Mouse (Mus musculus) ES-E14 (cell line): ENCODE results near the gene Tmprss5. TPM values are rescaled to one million over a fixed set of nuclear protein-coding genes. Genes with fewer than 3 reads are reported as not detected.

Source experiments
- DNase-seq: peaks from one replicate; pipeline ENCODE4 v3.0.0-alpha.2; 2013; ENCODE audit warnings: low read depth, low spot score
- H3K27ac ChIP-seq: 2 replicates; pipeline ENCODE4 v1.5.1; 2012; ENCODE audit warnings: low read depth, mild to moderate bottlenecking, low read length, moderate library complexity, mixed read lengths; ENCODE audit not compliant: poor library complexity, insufficient read depth, severe bottlenecking
- H3K36me3 ChIP-seq: 2 replicates; pipeline ENCODE4 v1.6.1; 2012; ENCODE audit warnings: mild to moderate bottlenecking, low read length, moderate library complexity, mixed read lengths; ENCODE audit not compliant: control insufficient read depth, poor library complexity, insufficient read depth, severe bottlenecking
- H3K4me1 ChIP-seq, 2 experiments: fragments of 150-350 bp in 1 of 2; sonication (generic) in 1 of 2; 2 replicates each; pipeline ENCODE4 v1.6.1; 2012; ENCODE audit warnings: low read length in 2 of 2, mild to moderate bottlenecking in 1 of 2, mixed read lengths in 1 of 2; ENCODE audit not compliant: control insufficient read depth in 2 of 2, insufficient read depth in 2 of 2, poor library complexity in 1 of 2
- H3K4me3 ChIP-seq, 2 experiments: fragments of 150-350 bp in 1 of 2; sonication (generic) in 1 of 2; 2 replicates each; pipeline ENCODE4 v1.5.1; 2012; ENCODE audit warnings: low read length in 2 of 2, low read depth in 1 of 2, mild to moderate bottlenecking in 1 of 2, mixed read lengths in 1 of 2; ENCODE audit not compliant: insufficient read depth in 1 of 2, poor library complexity in 1 of 2, severe bottlenecking in 1 of 2
- H3K9ac ChIP-seq: 2 replicates; pipeline ENCODE4 v1.6.1; 2012; ENCODE audit warnings: low read depth, mild to moderate bottlenecking, low read length, mixed read lengths; ENCODE audit not compliant: poor library complexity, insufficient read depth, severe bottlenecking
- H3K9me3 ChIP-seq: fragments of 150-350 bp; sonication (generic); 2 replicates; pipeline ENCODE4 v1.6.1; 2012; ENCODE audit warnings: low read depth, mild to moderate bottlenecking, low read length; ENCODE audit not compliant: control insufficient read depth, insufficient read depth
- CHD2 ChIP-seq: IDR thresholded peaks from 2 replicates; pipeline ENCODE4 v1.6.1; 2014; ENCODE audit warnings: mild to moderate bottlenecking, low read depth, low read length, inconsistent platforms
- HCFC1 ChIP-seq: IDR thresholded peaks from 2 replicates; pipeline ENCODE4 v1.6.1; 2012; ENCODE audit warnings: low read length, inconsistent platforms, borderline replicate concordance; ENCODE audit not compliant: insufficient read depth
- MAFK ChIP-seq: IDR thresholded peaks from 2 replicates; pipeline ENCODE4 v1.6.1; 2014; ENCODE audit warnings: mild to moderate bottlenecking, low read depth, low read length, inconsistent platforms; ENCODE audit not compliant: insufficient read depth
- ZC3H11A ChIP-seq: IDR thresholded peaks from 2 replicates; pipeline ENCODE4 v1.6.1; 2012; ENCODE audit warnings: low read depth, mild to moderate bottlenecking, inconsistent platforms, low read length, borderline replicate concordance
- ZNF384 ChIP-seq: IDR thresholded peaks from 2 replicates; pipeline ENCODE4 v1.6.1; 2012; ENCODE audit warnings: low read depth, low read length, inconsistent platforms
- in situ Hi-C, 2 experiments: fragments of 600-800 bp; cut with MboI; formaldehyde crosslinking; loops; one replicate each; pipeline ENCODE4 v1.15.1; 2025; ENCODE audit warnings: low sequenced_read_pairs in 2 of 2, inconsistent platforms in 1 of 2; ENCODE audit not compliant: unreplicated experiment in 2 of 2
- total RNA-seq: library from RNA; depleted of rRNA; stranded (reverse); fragments of 300-350 nt; gene quantifications from 2 replicates; pipeline ENCODE4 v1.2.3, GENCODE M21; 2012; rRNA removed

Tmprss5 gene
- 1.1 and 2.1 TPM in 2 replicates for total RNA-seq

DNA sequence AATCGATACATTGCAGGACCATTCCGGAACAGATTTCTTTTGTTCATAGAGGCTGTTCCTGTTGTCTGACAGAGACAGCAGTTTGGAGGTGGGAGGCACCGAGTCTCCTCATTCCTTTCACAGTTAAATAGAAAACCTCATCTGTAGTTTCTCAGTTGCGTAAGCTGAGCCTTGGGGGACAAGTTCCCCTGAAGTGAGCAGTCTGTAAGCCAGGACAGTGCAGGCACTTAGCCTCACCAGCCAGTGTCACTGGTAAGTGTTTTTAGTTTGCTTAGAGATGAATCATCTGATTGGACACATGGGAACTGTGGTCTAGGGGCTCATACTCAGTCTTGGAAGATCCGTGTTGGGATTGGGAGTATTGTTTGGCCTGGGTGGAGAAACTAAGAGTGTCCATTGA lies at the start of gene Tmprss5:
Tmprss5 (plus strand) TSS at position 154 of the 400 bp plus-strand sequence.
- H3K4me3 ChIP-seq = no peak within 1 kb of the TSS
- peak within 1 kb of the TSS; percentile 56; the same call in 1 of the 2 replicates for H3K27ac ChIP-seq
- in situ Hi-C loops = loop anchor here in 1 of 2 experiments (10.0 kb wide), 1 partner anchor 404 kb away; the partner anchor contains the start of gene Ttc12
- TF ChIP-seq CHD2 (no peak), MAFK (no peak), ZNF384 (no peak), HCFC1 (no peak), ZC3H11A (no peak)
- peaks cover 19% of the 10 kb centered on the region for H3K36me3 ChIP-seq
- no peak for DNase-seq
- H3K9me3 ChIP-seq = no peaks in the 10 kb centered on the region
- H3K9ac ChIP-seq = no peak within 1 kb of the TSS; the same call in 1 of the 2 replicates
- H3K4me1 ChIP-seq = peaks cover 0 to 2% of the 10 kb centered on the region in 2 experiments; a peak in 1 of 4 replicates

GRCm38 (mm10) chr9:49034764-49035163 lies 46.3 kb upstream of the Tmprss5 start:
- H3K9me3 ChIP-seq = no peaks in the 10 kb centered on the region
- H3K36me3 ChIP-seq = peaks cover 52% of the 10 kb centered on the region
- TF ChIP-seq ZNF384 (no peak), HCFC1 (no peak), CHD2 (no peak), MAFK (no peak), ZC3H11A (no peak)
- DNase-seq = no peak
- H3K9ac ChIP-seq = no peak overlapping the region
- in situ Hi-C loops = no loop called here
- no peak overlapping the region for H3K27ac ChIP-seq
- no peak overlapping the region for H3K4me3 ChIP-seq
- H3K4me1 ChIP-seq = no peaks in the 10 kb centered on the region

- Histone ChIP-seq H3K27ac (no peak overlapping the region), H3K9me3 (no peaks in the 10 kb centered on the region), H3K9ac (no peak overlapping the region), H3K4me3 (no peak overlapping the region), H3K36me3 (no peaks in the 10 kb centered on the region), H3K4me1 (peaks cover 6 to 9% of the 10 kb centered on the region in 2 experiments; a peak in 3 of 4 replicates)
- TF ChIP-seq ZC3H11A = no peak
- DNase-seq = no peak
- in situ Hi-C loops = no loop called here
Measured at GRCm38 (mm10) chr9:49050901-49051300, 30.2 kb upstream of the Tmprss5 start.

DNA sequence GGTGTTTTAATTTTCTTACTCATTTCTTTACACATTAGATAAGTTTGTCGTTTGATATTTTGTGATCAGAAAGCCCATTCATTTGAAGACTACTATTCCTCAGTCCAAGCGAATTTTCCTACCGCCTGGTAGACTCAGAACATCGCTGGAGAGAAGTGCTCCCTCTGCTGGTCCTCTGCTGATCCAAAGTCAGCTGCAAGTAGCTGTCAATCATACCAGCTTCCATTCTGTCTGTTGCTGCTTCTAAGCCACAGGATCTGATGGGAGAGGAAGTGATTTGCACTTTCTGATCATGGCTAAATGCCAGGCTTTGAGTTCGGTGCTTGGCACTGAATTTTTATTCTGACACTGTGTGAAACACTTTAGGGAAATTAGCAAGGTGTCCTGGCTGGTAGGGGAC lies 29.7 kb upstream of the Tmprss5 start:
- peaks cover 6 to 9% of the 10 kb centered on the region in 2 experiments; a peak in 3 of 4 replicates for H3K4me1 ChIP-seq
- in situ Hi-C loops = no loop called here
- TF ChIP-seq ZNF384 (no peak), ZC3H11A (no peak), HCFC1 (no peak), CHD2 (no peak), MAFK (no peak)
- H3K9me3 ChIP-seq = no peaks in the 10 kb centered on the region
- H3K9ac ChIP-seq = no peak overlapping the region
- peak; percentile 55 for DNase-seq
- H3K36me3 ChIP-seq = no peaks in the 10 kb centered on the region
- H3K27ac ChIP-seq = no peak overlapping the region
- no peak overlapping the region for H3K4me3 ChIP-seq

DNA sequence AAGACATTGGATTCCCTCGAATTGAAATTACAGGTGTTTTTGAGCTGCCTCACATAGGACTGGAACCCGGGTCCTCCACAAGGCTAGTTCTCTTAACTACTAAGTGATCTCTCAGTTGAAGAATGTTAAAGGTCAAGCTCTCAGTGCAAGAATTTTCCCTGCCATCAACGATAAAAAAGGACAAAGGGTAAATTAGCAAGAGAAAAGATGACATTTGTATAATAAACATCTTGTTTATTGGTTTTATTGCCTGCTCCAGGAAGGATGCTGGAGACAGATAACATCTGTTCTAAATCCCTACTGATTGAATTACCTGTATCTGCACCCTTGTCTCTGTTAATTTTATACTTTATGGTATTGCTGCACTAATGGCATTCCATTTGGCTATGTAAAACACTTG lies 27.0 kb upstream of the Tmprss5 start:
- in situ Hi-C loops = no loop called here
- H3K9me3 ChIP-seq = no peaks in the 10 kb centered on the region

More for the DNA sequence above, 27.0 kb upstream of the Tmprss5 start:
- TF ChIP-seq ZNF384 (no peak), CHD2 (0 out of 2 replicates have a peak, but pooled peaks have one; percentile 49)
- H3K36me3 ChIP-seq = peaks cover 9% of the 10 kb centered on the region
- peak overlapping the region in 1 of 2 experiments; percentile 99; a peak in 1 of 4 replicates for H3K4me3 ChIP-seq
- peak overlapping the region; percentile 57; the same call in 1 of the 2 replicates for H3K27ac ChIP-seq
- peak; percentile 52 for DNase-seq
- peaks cover 5 to 7% of the 10 kb centered on the region in 2 experiments; a peak in 3 of 4 replicates for H3K4me1 ChIP-seq
- H3K9ac ChIP-seq = no peak overlapping the region
